Mouse (Mus musculus): ENCODE results near the gene Ulk4.
"Not testable (repeated sequence)": the region's sequence is repeated elsewhere in the genome, so short reads cannot be mapped to it uniquely, and the experiment has no call there.

DNA sequence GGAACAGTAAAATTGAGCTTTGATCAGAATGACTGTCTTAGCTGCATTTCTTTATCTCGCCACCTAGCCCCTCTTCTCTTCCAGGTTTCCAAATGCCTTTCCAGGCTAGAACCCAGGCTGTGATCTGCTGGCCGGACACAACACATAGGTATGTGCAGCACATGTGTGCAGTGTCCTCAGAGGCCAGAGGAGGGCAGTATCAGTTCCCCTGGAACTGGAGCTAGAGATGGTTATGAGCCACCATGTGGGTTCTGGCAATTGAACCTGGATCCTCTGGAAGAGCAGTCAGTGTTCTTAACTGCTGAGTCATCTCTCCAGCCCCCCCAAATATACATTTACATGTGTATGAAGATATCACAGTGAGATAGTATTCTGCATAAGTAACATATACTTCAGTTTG lies 359.4 kb downstream of the Ulk4 start:
- TF ChIP-seq CTCF, POLR2A (IDR thresholded peaks at IDR 0.05; ENCODE audit: extremely low read depth, insufficient read depth, low read length): not testable (repeated sequence)
